Mouse (Mus musculus) cerebellum, adult 2 months (tissue): ENCODE data around the gene Stxbp4.

Source experiments
- CTCF ChIP-seq: fragments of 200-500 bp; IDR thresholded peaks from 2 replicates; pipeline ENCODE4 v1.5.1; 2011; ENCODE audit warnings: low read depth, mild to moderate bottlenecking, control low read depth, low read length, moderate library complexity, borderline replicate concordance; ENCODE audit not compliant: insufficient read depth
- POLR2A ChIP-seq: fragments of 200-500 bp; IDR thresholded peaks from 2 replicates; pipeline ENCODE4 v1.6.1; 2011; ENCODE audit warnings: low read length, control low read depth, borderline replicate concordance; ENCODE audit not compliant: insufficient read depth

- TF ChIP-seq CTCF (no peak), POLR2A (no peak)
These were observed 99.1 kb downstream of the Stxbp4 start for GRCm38 (mm10) chr11:90538636-90539263.
